Mouse (Mus musculus) ES-E14 (cell line): Measurements from ENCODE around the gene Slc29a2. TPM values are rescaled to one million over a fixed set of nuclear protein-coding genes. Genes with fewer than 3 reads are reported as not detected.

Experiments
- DNase-seq: peaks from one replicate; pipeline ENCODE4 v3.0.0-alpha.2; 2013; ENCODE audit warnings: low read depth, low spot score
- H3K27ac ChIP-seq: 2 replicates; pipeline ENCODE4 v1.5.1; 2012; ENCODE audit warnings: low read depth, mild to moderate bottlenecking, low read length, moderate library complexity, mixed read lengths; ENCODE audit not compliant: poor library complexity, insufficient read depth, severe bottlenecking
- H3K36me3 ChIP-seq: 2 replicates; pipeline ENCODE4 v1.6.1; 2012; ENCODE audit warnings: mild to moderate bottlenecking, low read length, moderate library complexity, mixed read lengths; ENCODE audit not compliant: control insufficient read depth, poor library complexity, insufficient read depth, severe bottlenecking
- H3K4me1 ChIP-seq, 2 experiments: fragments of 150-350 bp in 1 of 2; sonication (generic) in 1 of 2; 2 replicates each; pipeline ENCODE4 v1.6.1; 2012; ENCODE audit warnings: low read length in 2 of 2, mild to moderate bottlenecking in 1 of 2, mixed read lengths in 1 of 2; ENCODE audit not compliant: control insufficient read depth in 2 of 2, insufficient read depth in 2 of 2, poor library complexity in 1 of 2
- H3K4me3 ChIP-seq, 2 experiments: fragments of 150-350 bp in 1 of 2; sonication (generic) in 1 of 2; 2 replicates each; pipeline ENCODE4 v1.5.1; 2012; ENCODE audit warnings: low read length in 2 of 2, low read depth in 1 of 2, mild to moderate bottlenecking in 1 of 2, mixed read lengths in 1 of 2; ENCODE audit not compliant: insufficient read depth in 1 of 2, poor library complexity in 1 of 2, severe bottlenecking in 1 of 2
- H3K9ac ChIP-seq: 2 replicates; pipeline ENCODE4 v1.6.1; 2012; ENCODE audit warnings: low read depth, mild to moderate bottlenecking, low read length, mixed read lengths; ENCODE audit not compliant: poor library complexity, insufficient read depth, severe bottlenecking
- H3K9me3 ChIP-seq: fragments of 150-350 bp; sonication (generic); 2 replicates; pipeline ENCODE4 v1.6.1; 2012; ENCODE audit warnings: low read depth, mild to moderate bottlenecking, low read length; ENCODE audit not compliant: control insufficient read depth, insufficient read depth
- CHD2 ChIP-seq: IDR thresholded peaks from 2 replicates; pipeline ENCODE4 v1.6.1; 2014; ENCODE audit warnings: mild to moderate bottlenecking, low read depth, low read length, inconsistent platforms
- HCFC1 ChIP-seq: IDR thresholded peaks from 2 replicates; pipeline ENCODE4 v1.6.1; 2012; ENCODE audit warnings: low read length, inconsistent platforms, borderline replicate concordance; ENCODE audit not compliant: insufficient read depth
- MAFK ChIP-seq: IDR thresholded peaks from 2 replicates; pipeline ENCODE4 v1.6.1; 2014; ENCODE audit warnings: mild to moderate bottlenecking, low read depth, low read length, inconsistent platforms; ENCODE audit not compliant: insufficient read depth
- ZC3H11A ChIP-seq: IDR thresholded peaks from 2 replicates; pipeline ENCODE4 v1.6.1; 2012; ENCODE audit warnings: low read depth, mild to moderate bottlenecking, inconsistent platforms, low read length, borderline replicate concordance
- ZNF384 ChIP-seq: IDR thresholded peaks from 2 replicates; pipeline ENCODE4 v1.6.1; 2012; ENCODE audit warnings: low read depth, low read length, inconsistent platforms
- in situ Hi-C, 2 experiments: fragments of 600-800 bp; cut with MboI; formaldehyde crosslinking; loops; one replicate each; pipeline ENCODE4 v1.15.1; 2025; ENCODE audit warnings: low sequenced_read_pairs in 2 of 2, inconsistent platforms in 1 of 2; ENCODE audit not compliant: unreplicated experiment in 2 of 2
- total RNA-seq: library from RNA; depleted of rRNA; stranded (reverse); fragments of 300-350 nt; gene quantifications from 2 replicates; pipeline ENCODE4 v1.2.3, GENCODE M21; 2012

Gene Slc29a2
- total RNA-seq, 1 experiment, result 21.0 TPM

GRCm38 (mm10) chr19:5014961-5015398 is 8.7 kb upstream of the Slc29a2 start:
- H3K27ac ChIP-seq, result no peak overlapping the region; the same call in 1 of the 2 replicates
- in situ Hi-C loops, result no loop called here
- H3K36me3 ChIP-seq, result no peaks in the 10 kb centered on the region
- TF ChIP-seq ZC3H11A (no peak), ZNF384 (no peak), MAFK (no peak), CHD2 (no peak), HCFC1 (no peak)
- no peaks in the 10 kb centered on the region for H3K9me3 ChIP-seq
- DNase-seq, result peak; percentile 86
- peaks cover 4 to 20% of the 10 kb centered on the region in 2 experiments for H3K4me1 ChIP-seq
- no peak overlapping the region for H3K4me3 ChIP-seq
- no peak overlapping the region for H3K9ac ChIP-seq

GRCm38 (mm10) chr19:5016221-5016742 is 7.4 kb upstream of the Slc29a2 start:
- H3K4me3 ChIP-seq, result peak overlapping the region; percentile 9 to 29; a peak in 1 of 4 replicates
- peak overlapping the region; percentile 49 for H3K9ac ChIP-seq
- H3K4me1 ChIP-seq, result peaks cover 4 to 20% of the 10 kb centered on the region in 2 experiments
- in situ Hi-C loops, result no loop called here
- DNase-seq, result peak; percentile 51
- H3K27ac ChIP-seq, result peak overlapping the region; percentile 85
- H3K9me3 ChIP-seq, result no peaks in the 10 kb centered on the region
- TF ChIP-seq ZNF384, result no peak
- TF ChIP-seq CHD2, result 0 out of 2 replicates have a peak, but pooled peaks have one; percentile 47
- H3K36me3 ChIP-seq, result no peaks in the 10 kb centered on the region

- no peaks in the 10 kb centered on the region for H3K36me3 ChIP-seq
- peak overlapping the region; percentile 37 for H3K9ac ChIP-seq
- no peak for TF ChIP-seq ZC3H11A
- peak; percentile 42; the same call in 1 of the 2 replicates for TF ChIP-seq ZNF384
- no peak for TF ChIP-seq MAFK
- in situ Hi-C loops, result no loop called here
- H3K9me3 ChIP-seq, result no peaks in the 10 kb centered on the region
- H3K4me3 ChIP-seq, result 0 out of 4 replicates have a peak overlapping the region, but pooled peaks of 1 of the 2 experiments have one; percentile 29
- H3K27ac ChIP-seq, result peak overlapping the region; percentile 85
- peak; percentile 71 for DNase-seq
- H3K4me1 ChIP-seq, result peaks cover 4 to 20% of the 10 kb centered on the region in 2 experiments
Measured at GRCm38 (mm10) chr19:5016782-5017181, 6.9 kb upstream of the Slc29a2 start.

GRCm38 (mm10) chr19:5017611-5018010 is 6.0 kb upstream of the Slc29a2 start:
- peaks cover 4 to 20% of the 10 kb centered on the region in 2 experiments for H3K4me1 ChIP-seq

GRCm38 (mm10) chr19:5018191-5018590 is 5.5 kb upstream of the Slc29a2 start:
- H3K9ac ChIP-seq, result peak overlapping the region; percentile 30; the same call in 1 of the 2 replicates
- in situ Hi-C loops, result no loop called here
- TF ChIP-seq ZC3H11A (no peak), MAFK (no peak), HCFC1 (no peak), ZNF384 (no peak), CHD2 (no peak)
- peaks cover 6 to 19% of the 10 kb centered on the region in 2 experiments for H3K4me1 ChIP-seq
- no peak for DNase-seq
- no peak overlapping the region for H3K4me3 ChIP-seq
- H3K27ac ChIP-seq, result no peak overlapping the region
- H3K9me3 ChIP-seq, result no peaks in the 10 kb centered on the region
- no peaks in the 10 kb centered on the region for H3K36me3 ChIP-seq

More at GRCm38 (mm10) chr19:5017611-5018010, 6.0 kb upstream of the Slc29a2 start:
- no peak for DNase-seq
- TF ChIP-seq HCFC1 (no peak), MAFK (no peak), ZNF384 (no peak), ZC3H11A (no peak), CHD2 (no peak)
- no peaks in the 10 kb centered on the region for H3K36me3 ChIP-seq
- H3K4me3 ChIP-seq, result no peak overlapping the region
- no peak overlapping the region; the same call in 1 of the 2 replicates for H3K9ac ChIP-seq
- H3K9me3 ChIP-seq, result no peaks in the 10 kb centered on the region
- in situ Hi-C loops, result no loop called here
- no peak overlapping the region for H3K27ac ChIP-seq
